Mouse (Mus musculus) hindbrain, embryonic 11.5 days (tissue): ENCODE measurements around the gene Dhx40. TPM values are rescaled to one million over a fixed set of nuclear protein-coding genes. Genes with fewer than 3 reads are reported as not detected.

Source experiments
- ATAC-seq: fragments of 200-750 bp; cut with Nextera tagmentation; 2 replicates; pipeline ENCODE4 v1.8.0; 2017; ENCODE audit warnings: mild to moderate bottlenecking, moderate TSS enrichment, moderate library complexity; ENCODE audit not compliant: low FRiP score
- DNase-seq: peaks from one replicate; pipeline ENCODE4 v3.0.0-alpha.2; 2015; ENCODE audit warnings: low spot score
- H3K27ac ChIP-seq: fragments of 300-500 bp; sonication (generic); 2 replicates; pipeline ENCODE4 v1.5.1; 2014; ENCODE audit warnings: mild to moderate bottlenecking, low read depth, low read length
- H3K27me3 ChIP-seq: fragments of 300-500 bp; sonication (generic); 2 replicates; pipeline ENCODE4 v1.6.1; 2014; ENCODE audit warnings: mild to moderate bottlenecking, low read length, moderate library complexity, mixed read lengths; ENCODE audit not compliant: control insufficient read depth, insufficient read depth
- H3K36me3 ChIP-seq: fragments of 300-500 bp; sonication (generic); 2 replicates; pipeline ENCODE4 v1.6.1; 2014; ENCODE audit warnings: mild to moderate bottlenecking, low read length, moderate library complexity, mixed read lengths; ENCODE audit not compliant: control insufficient read depth, insufficient read depth
- H3K4me1 ChIP-seq: fragments of 300-500 bp; sonication (generic); replicated peaks from 2 replicates; pipeline ENCODE4 v1.6.1; 2014; ENCODE audit warnings: low read length, mixed read lengths; ENCODE audit not compliant: control insufficient read depth, insufficient read depth
- H3K4me2 ChIP-seq: fragments of 300-500 bp; sonication (generic); replicated peaks from 2 replicates; pipeline ENCODE4 v1.6.1; 2014; ENCODE audit warnings: mild to moderate bottlenecking, low read depth, low read length
- H3K4me3 ChIP-seq: fragments of 300-500 bp; sonication (generic); 2 replicates; pipeline ENCODE4 v1.5.1; 2014; ENCODE audit warnings: low read depth, low read length
- H3K9ac ChIP-seq: fragments of 300-500 bp; sonication (generic); 2 replicates; pipeline ENCODE4 v1.6.1; 2014; ENCODE audit warnings: low read depth, low read length
- H3K9me3 ChIP-seq: fragments of 300-500 bp; sonication (generic); 2 replicates; pipeline ENCODE4 v1.6.1; 2016; ENCODE audit warnings: low read length; ENCODE audit not compliant: control insufficient read depth
- WGBS: fragments of 180-500 bp; shearing (Covaris S2); extraction: QIAGEN DNeasy Blood & Tissue Kit; methylation state at CpG from one replicate; pipeline ENCODE4 v1.1.7; 2014; 5-methylcytosine and 5-hydroxymethylcytosine counted together
- polyA plus RNA-seq: library from polyadenylated mRNA; unstranded; fragments of >200 nt; fragmentation: Nextera tagmentation; extraction: Ambion mirVana; gene quantifications from 2 replicates; pipeline ENCODE4 v1.2.1, GENCODE M21; 2014

Dhx40 gene
- polyA plus RNA-seq = 52.6 and 52.7 TPM in 2 replicates

GRCm38 (mm10) chr11:86807505-86807989 lies at the start of gene Dhx40:
TSS of gene Dhx40 (minus strand) at chr11:86807746.
- Histone ChIP-seq H3K4me1 (no peaks in the 10 kb centered on the region; the same call in 1 of the 2 replicates), H3K9ac (peak within 1 kb of the TSS; percentile 80), H3K4me2 (peak within 1 kb of the TSS; percentile 60), H3K4me3 (peak within 1 kb of the TSS; percentile 95), H3K36me3 (no peaks in the 10 kb centered on the region), H3K27me3 (no peaks in the 10 kb centered on the region), H3K9me3 (no peaks in the 10 kb centered on the region), H3K27ac (peak within 1 kb of the TSS; percentile 83)
- DNase-seq (peak; percentile 94), ATAC-seq (peak; percentile 90)
- 6% methylated on average over 35 of the region's 40 CpGs for whole genome bisulfite sequencing

DNA sequence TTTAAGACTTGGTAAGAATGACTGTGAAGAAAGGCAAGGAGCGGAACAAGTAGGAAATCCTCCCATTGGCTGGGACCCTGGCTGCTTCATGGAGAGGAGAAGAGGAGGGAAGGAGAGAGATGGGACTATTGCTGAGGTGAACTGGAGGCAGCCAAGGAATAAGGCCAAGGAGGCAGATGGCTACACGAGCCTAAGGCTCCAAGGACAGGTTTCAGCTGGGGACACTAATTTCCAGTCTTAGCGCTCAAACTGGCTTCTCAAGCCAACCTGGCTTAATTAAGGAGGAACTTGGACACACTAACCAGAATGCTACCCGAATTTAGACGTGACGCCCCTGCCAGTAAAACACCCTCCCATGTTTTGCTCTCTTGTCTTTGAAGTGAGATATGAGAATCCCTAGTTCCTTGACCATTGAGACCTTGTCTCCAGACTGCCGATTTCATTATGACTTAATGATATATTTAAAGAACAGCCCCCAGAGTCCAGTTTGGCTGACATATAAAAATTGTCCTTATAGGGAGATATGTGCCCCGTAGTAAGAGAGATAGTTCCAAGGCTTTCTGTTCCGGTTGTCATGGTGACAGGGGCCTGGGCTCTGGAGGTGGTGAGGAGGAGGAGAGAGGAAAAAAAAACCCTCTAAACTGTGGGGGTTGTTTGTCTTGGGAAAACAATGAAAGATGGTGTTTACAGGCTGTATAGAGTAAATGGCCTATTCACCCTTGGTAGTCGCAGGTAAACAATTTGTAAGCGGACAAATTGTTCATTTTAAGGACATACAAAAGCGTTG lies 48.3 kb upstream of the Dhx40 start:
- DNase-seq (no peak), ATAC-seq (no peak)
- 0 out of 2 replicates have a peak, but pooled peaks cover 3% of the 10 kb centered on the region for H3K9me3 ChIP-seq
- no peaks in the 10 kb centered on the region for H3K4me1 ChIP-seq
- no peak overlapping the region for H3K4me2 ChIP-seq
- no peak overlapping the region for H3K9ac ChIP-seq
- H3K36me3 ChIP-seq = no peaks in the 10 kb centered on the region
- no peaks in the 10 kb centered on the region for H3K27me3 ChIP-seq
- 73% methylated on average over 12 of the region's 12 CpGs for WGBS
- H3K27ac ChIP-seq = no peak overlapping the region
- H3K4me3 ChIP-seq = no peak overlapping the region

DNA sequence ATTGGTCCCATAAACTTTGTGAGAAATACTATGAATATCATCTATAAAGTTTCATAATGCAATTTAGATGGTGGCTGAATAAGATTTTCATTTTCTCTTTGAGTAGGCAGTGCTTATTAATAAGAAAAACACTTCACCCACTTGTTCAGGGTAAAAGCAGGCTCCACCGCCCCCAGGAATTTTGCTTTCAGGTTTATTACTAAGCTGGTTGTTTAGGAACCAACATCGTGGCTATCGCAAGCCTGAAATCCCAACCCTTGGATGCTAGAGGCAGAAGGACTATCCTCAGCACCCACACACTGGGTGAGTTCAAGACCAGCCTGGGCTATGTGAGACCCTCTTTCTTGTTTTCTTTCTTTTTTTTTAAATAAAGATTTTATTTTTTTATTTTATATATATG lies 45.5 kb upstream of the Dhx40 start:
- Histone ChIP-seq H3K4me1 (no peaks in the 10 kb centered on the region), H3K9ac (no peak overlapping the region), H3K4me2 (no peak overlapping the region), H3K27me3 (no peaks in the 10 kb centered on the region), H3K4me3 (no peak overlapping the region), H3K9me3 (no peaks in the 10 kb centered on the region), H3K36me3 (no peaks in the 10 kb centered on the region), H3K27ac (no peak overlapping the region)
- WGBS = 91% methylated on average over 3 of the region's 3 CpGs
- ATAC-seq = no peak
- no peak for DNase-seq

- H3K9ac ChIP-seq = no peak overlapping the region
- H3K4me1 ChIP-seq = no peaks in the 10 kb centered on the region
- no peak overlapping the region for H3K4me3 ChIP-seq
- WGBS = 69% methylated on average over 13 of the region's 13 CpGs
- DNase-seq (no peak), ATAC-seq (no peak)
- H3K4me2 ChIP-seq = no peak overlapping the region
- H3K27ac ChIP-seq = no peak overlapping the region
- no peaks in the 10 kb centered on the region for H3K9me3 ChIP-seq
- H3K36me3 ChIP-seq = no peaks in the 10 kb centered on the region
- H3K27me3 ChIP-seq = no peaks in the 10 kb centered on the region
These were observed 45.0 kb upstream of the Dhx40 start for GRCm38 (mm10) chr11:86852534-86853054.

- no peaks in the 10 kb centered on the region for H3K4me1 ChIP-seq
- no peaks in the 10 kb centered on the region for H3K9me3 ChIP-seq
- H3K9ac ChIP-seq = no peak overlapping the region
- H3K4me2 ChIP-seq = no peak overlapping the region
- H3K4me3 ChIP-seq = no peak overlapping the region
- no peak overlapping the region for H3K27ac ChIP-seq
- ATAC-seq = no peak
- H3K27me3 ChIP-seq = no peaks in the 10 kb centered on the region
- WGBS = 49% methylated on average over 7 of the region's 7 CpGs
- DNase-seq = no peak
- no peaks in the 10 kb centered on the region for H3K36me3 ChIP-seq
These were observed 44.4 kb upstream of the Dhx40 start for GRCm38 (mm10) chr11:86851714-86852533.

DNA sequence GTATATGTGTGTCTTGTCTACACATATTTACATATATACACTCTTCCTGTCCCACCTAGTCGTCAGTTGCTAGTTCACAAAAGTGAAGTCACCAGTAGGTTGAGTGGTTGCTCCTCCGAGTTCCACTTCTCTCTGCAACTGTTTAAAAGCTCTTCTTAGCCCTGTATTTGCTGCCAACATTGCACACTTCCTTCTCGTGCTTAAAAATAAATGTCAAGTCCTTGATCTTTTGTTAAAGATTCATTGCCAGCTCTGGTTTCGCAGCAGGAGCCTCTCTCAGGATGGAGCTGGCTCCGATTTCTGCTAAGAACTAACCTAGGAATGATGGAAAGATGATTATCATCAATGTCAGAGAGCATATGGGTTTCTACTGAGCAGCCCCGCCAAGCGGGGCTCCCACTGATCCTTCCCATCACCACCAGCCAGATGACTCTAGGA lies 43.7 kb upstream of the Dhx40 start:
- Histone ChIP-seq H3K9ac (no peak overlapping the region), H3K36me3 (no peaks in the 10 kb centered on the region), H3K4me3 (no peak overlapping the region), H3K4me1 (no peaks in the 10 kb centered on the region), H3K9me3 (no peaks in the 10 kb centered on the region), H3K4me2 (no peak overlapping the region), H3K27me3 (no peaks in the 10 kb centered on the region), H3K27ac (no peak overlapping the region)
- DNase-seq = no peak
- ATAC-seq = no peak
- 75% methylated on average over 7 of the region's 7 CpGs for WGBS

- H3K27me3 ChIP-seq = no peaks in the 10 kb centered on the region
- no peak overlapping the region for H3K27ac ChIP-seq
- H3K36me3 ChIP-seq = no peaks in the 10 kb centered on the region
- 75% methylated on average over 5 of the region's 5 CpGs for WGBS
- no peak overlapping the region for H3K4me3 ChIP-seq
- no peak overlapping the region for H3K4me2 ChIP-seq
- no peak overlapping the region for H3K9ac ChIP-seq
- no peak for ATAC-seq
- H3K4me1 ChIP-seq = peaks cover 2% of the 10 kb centered on the region; the same call in 1 of the 2 replicates
- no peak for DNase-seq
- H3K9me3 ChIP-seq = no peaks in the 10 kb centered on the region
These were observed 36.3 kb upstream of the Dhx40 start for GRCm38 (mm10) chr11:86843831-86844230.

GRCm38 (mm10) chr11:86841261-86841660 lies 33.7 kb upstream of the Dhx40 start:
- Histone ChIP-seq H3K36me3 (no peaks in the 10 kb centered on the region), H3K4me3 (no peak overlapping the region), H3K27me3 (no peaks in the 10 kb centered on the region), H3K4me1 (peaks cover 2% of the 10 kb centered on the region; the same call in 1 of the 2 replicates), H3K27ac (peak overlapping the region; percentile 6; the same call in 1 of the 2 replicates), H3K9ac (no peak overlapping the region), H3K4me2 (no peak overlapping the region), H3K9me3 (no peaks in the 10 kb centered on the region)
- ATAC-seq = no peak
- 83% methylated on average over 8 of the region's 8 CpGs for WGBS
- peak; percentile 8 for DNase-seq
